Mouse (Mus musculus) hematopoietic stem cell, adult 5-6 weeks (primary cell): ENCODE measurements around the gene Tmem42. TPM values are rescaled to one million over a fixed set of nuclear protein-coding genes. Genes with fewer than 3 reads are reported as not detected.

Experiments
- ATAC-seq, 2 experiments: fragments of 125-278 bp in 1 of 2; replicated peaks in 1 of 2; 2 replicates each; pipeline ENCODE4 v1.8.0; 2016 to 2017; ENCODE audit warnings: inconsistent platforms in 2 of 2, mild to moderate bottlenecking in 2 of 2, moderate number of reproducible peaks in 2 of 2, low read depth in 1 of 2, moderate TSS enrichment in 1 of 2; ENCODE audit not compliant: low FRiP score in 2 of 2, poor library complexity in 2 of 2, severe bottlenecking in 2 of 2, insufficient read depth in 1 of 2, low TSS enrichment in 1 of 2
- total RNA-seq: library from RNA; stranded (forward); fragments of 172-1452, 232-1000 nt; gene quantifications from 2 replicates; pipeline ENCODE4 v1.2.3, GENCODE M21; 2017

Gene Tmem42
- total RNA-seq, result 16.7 and 23.2 TPM in 2 replicates

DNA sequence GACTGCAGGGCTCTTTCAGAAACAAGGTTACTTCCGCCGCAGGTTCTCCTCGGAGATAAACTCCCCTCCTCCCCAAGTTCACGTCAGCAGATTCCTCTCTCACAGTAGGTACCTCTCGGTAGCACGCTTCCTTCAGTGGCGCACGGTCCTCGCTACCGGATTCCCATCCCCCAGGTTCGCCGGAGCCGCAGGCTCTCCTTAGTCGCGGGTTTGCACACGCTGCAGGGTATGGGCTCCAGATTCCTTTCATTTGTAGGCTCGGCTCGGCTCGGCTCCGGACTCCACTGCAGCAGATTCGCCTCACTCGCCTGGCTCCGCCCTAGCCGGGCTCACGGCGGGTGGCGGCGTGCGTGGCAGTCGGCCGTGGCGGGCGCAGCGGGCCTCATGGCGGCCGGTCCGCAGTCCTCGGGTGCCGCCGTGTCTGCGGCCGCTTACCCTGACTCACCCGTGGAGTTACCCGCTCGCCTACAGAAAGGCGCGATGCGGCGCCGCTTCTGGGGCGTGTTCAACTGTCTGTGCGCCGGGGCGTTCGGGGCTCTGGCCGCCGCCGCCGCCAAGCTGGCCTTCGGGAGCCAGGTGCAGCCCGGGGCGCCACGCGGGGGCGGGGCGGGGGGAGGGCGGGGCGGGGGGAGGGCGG is at the start of gene Tmem42:
Gene Tmem42, plus strand, starts transcription at position 332 of the 637 bp plus-strand sequence.
- peak; percentile 87 to 90 for ATAC-seq

DNA sequence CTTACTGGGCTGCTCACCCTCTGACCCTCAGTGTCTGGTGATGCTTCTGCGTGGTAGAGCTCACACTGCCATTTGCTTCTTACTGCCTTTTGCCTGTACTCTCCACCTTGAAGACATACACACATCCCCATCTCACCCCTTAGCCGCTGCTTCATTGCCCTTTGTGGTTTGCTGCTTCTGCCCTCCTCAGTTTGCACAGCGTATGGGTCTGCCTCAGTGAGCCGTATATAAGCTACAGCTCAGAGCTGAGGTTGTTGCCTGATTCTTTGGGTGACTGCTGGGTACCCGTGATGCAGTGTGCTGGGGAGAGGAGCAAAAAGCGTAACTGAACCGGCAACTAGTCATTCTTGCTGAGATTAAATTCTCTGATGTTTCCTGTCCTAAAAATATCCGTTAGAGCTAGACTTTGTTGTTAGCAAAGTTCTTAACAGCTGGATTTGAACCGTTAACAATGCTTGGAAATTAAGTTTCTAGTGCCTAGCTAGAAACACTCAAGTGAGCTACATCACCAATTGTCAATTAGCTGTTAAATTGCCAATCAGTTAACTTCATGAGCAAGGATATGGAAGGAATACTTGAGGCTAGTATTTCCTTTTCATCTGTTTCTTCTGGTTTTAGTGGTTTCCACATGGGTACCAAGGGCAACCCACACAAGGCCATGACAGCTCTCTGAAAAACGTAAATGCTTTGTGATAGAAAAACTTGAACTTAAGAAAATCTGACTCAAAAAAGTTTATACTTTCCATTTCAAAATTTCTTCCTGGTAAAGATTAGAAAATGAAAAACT is 22.5 kb upstream of the Tmem42 start:
- ATAC-seq, result peak; percentile 82 to 85; a peak in 3 of 4 replicates

DNA sequence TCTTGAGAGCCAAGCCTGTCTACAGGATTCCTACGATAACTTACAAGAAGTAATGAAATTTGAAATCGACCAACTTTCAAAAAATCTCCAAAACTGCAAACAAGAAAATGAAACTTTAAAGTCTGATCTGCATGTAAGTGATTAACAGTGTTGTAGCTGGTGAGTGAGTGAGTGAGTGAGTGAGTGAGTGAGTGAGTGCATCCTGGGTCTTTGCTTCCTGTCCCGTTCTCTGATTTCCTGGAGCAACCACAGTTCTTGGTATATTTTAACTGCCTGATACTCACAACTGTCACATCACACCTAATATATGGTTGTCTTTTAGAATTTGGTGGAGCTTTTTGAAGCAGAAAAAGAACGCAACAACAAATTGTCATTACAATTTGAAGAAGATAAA is 21.9 kb upstream of the Tmem42 start:
- ATAC-seq, result no peak

DNA sequence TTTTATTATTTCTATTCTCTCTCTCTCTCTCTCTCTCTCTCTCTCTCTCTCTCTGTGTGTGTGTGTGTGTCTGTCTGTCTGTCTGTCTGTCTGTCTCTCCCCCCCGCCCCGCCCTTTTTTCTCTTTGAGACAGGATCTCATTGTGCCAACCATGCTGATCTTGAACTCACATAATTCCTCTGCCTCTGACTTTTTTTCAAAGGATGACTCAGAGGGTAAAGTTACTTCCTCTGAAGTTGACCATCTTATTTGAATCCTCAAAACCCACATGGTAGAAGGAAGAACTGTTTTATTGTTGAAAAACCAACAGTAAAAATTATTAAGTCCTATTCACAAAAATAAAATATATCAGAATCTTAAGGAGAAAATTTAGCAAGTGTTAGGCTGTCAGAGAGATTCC is 16.4 kb upstream of the Tmem42 start:
- no peak for ATAC-seq

DNA sequence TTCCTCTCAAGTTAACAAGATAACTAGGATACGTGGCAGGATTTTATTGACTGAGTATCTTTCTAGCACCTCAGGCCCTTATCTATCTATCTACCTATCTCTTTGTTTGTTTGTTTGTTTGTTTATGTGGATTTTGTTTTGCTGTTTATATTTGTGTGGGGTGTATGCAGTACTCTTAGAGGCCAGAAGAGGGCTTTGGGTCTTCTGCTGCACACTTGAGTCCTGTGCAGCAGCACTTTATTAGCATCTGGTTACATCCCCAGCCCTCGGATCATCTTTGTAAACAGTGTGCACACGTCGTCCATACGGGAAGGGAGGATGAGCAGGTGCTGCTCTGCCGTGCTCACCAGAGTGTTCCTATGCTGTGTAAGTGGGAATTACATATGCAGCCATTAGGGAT is 15.1 kb upstream of the Tmem42 start:
- no peak; a peak in 1 of 4 replicates for ATAC-seq

DNA sequence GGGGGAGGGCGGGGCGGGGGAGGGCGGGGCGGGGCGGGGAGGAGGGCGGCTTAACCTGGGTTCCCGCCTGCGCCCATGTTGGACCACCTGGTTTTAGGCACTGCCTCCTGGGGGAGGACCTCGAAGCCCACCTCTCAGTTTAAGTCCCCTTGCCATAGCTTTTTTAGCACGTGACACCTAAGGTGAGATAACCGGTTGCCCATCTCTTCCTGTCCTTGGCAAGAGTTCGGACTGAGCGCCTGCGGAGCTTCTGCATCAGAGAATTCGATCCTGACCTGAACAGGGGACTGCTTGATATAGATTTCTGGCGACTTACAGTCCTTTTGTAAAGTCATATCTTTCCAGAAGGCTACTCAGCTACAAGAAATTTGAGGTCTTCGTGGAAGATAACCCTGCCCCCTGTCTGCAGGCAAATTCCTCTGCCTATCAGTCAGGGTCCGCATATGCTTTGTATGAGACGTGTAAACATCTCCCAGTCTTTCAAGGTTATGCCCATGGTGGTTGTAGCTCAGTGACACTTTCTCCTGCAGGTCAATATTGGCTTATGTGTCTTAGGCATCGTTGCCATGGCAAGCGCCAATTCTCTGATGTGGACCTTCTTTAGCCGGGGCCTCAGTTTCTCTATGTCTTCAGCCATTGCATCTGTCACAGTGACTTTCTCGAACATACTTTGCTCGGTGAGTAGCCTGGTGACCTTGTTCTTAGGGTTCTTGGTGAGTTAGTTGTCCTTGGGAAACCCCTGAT is 682 bp downstream of the Tmem42 start:
- ATAC-seq, result peak; percentile 12 to 30; a peak in 3 of 4 replicates

DNA sequence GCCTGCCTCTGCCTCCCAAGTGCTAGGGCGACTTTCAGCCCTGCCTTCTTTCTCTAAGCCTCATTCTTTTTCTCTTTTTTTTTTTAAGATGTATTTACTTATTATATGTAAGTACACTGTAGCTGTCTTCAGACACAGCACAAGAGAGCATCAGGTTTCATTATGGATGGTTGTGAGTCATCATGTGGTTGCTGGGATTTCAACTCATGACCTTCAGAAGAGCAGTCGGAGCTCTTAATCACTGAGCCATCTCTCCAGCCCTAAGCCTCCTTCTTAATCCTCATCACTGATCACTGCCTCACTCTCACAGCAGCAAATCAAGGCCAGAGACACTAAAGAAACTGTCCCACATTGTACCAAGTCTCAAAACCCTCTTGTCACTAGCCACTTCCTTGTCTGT is 3.1 kb downstream of the Tmem42 start:
- ATAC-seq, result no peak

DNA sequence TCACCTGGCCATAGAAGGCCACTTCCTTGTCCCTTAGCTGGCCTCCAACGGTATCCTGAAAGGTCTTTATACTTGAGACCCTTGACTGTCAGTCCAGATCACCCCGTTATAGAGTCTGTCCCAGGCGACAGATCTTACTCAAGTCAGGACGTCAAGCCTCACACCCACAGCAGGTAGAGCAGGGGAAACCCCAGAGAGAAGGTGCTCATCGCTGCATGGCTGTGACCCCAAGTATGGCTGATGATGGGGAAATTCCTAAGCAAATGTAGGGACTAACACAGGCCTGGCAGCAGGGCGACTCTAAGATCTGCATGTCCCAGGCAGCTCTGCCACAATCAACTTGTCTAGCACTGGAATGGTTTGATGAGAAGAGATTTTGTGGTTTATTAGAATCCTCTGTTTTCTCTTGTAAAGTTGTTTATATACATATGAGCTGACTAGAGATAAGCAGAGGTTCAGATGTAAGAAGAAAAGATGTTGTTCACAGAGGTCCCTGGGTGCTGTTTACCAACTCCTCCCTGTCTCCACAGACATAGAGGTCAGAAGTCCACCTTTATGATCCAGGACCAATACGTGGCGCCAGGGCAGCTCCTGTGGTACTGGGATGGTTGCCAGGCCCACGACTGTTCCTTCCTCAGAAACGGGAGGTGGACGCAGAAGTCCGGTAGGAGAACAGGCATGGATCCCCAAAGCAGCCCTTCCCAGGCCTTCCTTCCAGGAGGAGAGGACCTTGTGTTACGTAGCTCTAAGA is 10.5 kb downstream of the Tmem42 start:
- ATAC-seq, result no peak

DNA sequence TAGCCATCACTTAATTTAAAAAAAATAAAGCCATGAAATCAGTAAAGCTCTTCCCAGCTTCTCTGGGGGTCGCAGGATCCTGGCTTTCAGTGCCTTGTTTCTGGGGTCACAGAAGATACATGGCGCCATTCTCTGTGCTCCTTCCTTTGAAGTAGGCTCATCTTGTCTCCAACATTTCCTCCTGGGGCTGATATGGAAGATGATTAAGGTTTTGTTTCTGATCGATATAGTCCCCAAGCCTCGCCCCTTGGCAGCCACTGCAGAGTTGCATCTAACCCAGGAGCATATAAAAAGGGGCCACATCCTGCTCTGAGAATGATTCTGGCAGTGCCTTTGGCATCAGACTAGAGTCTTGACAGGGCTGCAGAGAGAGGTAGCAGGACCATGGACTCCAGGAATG is 13.3 kb downstream of the Tmem42 start, which contains the start of gene Tgm4:
Gene Tgm4, plus strand, starts transcription at position 301 of the 400 bp plus-strand sequence.
- no peak for ATAC-seq

DNA sequence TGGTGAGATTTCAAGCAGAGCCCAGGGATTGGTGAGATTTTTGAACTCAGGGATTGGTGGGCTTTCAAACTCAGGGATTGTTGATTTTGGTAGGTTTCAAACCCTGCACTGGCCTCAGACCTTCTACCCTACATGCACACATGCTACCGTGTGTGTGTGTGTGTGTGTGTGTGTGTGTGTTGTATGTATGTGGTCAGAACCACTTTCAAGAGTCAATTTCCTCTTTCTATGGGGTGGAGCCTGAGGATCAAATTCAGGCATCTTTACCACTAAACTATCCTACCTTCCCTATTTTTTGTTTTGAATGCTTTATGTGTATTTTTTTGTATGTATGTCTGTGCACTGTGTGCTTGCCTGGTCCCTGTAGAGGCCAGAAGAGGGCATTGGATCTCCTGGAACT is 26.5 kb downstream of the Tmem42 start:
- ATAC-seq, result peak; percentile 32 to 49; a peak in 2 of 4 replicates

DNA sequence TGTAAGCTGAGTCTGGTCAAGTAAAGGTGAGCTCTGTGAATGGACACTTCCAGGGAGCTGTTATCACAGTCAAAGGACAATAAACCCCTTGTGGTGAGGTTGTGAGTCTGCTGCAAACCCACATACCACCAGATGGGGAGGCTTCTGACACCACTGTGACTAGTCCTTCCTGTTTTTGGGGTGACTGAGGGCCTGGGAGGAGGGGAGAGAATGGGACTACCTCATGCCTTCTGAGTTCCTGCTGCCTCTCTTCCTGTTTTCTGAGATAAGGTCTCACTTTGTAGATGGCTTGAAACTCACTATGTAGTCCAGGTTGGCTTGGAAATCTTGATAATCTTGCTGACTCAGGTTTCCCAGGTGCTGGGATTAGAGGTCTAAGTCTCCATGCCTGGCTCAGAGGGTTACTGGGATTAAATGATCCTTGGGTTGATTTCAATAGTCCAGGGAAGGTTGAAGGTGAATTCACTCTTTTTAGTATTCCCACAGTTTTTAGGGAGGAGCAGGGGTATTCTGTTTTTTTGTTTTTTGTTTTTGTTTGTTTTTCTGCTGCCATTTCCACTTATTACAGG is 37.7 kb downstream of the Tmem42 start:
- ATAC-seq, result peak; percentile 97 to 98

DNA sequence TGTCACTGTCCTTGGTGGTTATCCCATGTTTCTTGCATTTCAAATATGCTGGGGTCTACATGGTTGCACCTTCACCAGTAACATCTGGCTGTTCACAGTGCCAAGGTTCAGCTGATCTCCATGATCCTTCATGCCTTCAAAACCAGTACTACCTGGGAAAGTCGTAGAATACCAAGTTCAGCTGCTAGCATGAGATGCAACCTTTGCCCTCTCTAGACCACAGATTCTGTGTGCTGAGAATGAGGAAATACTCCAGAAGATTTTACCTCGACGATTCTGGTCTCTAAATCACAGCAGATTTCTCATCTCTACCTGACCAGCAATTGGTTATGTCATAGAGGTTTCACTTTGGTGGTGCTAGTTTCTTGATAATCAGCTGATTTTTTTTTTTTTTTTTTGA is 39.0 kb downstream of the Tmem42 start:
- no peak for ATAC-seq

Other genes starting within 250 kb of the Tmem42 start
- 11.8 and 13.2 TPM in 2 replicates for gene Tcaim, start 215.8 kb upstream of the Tmem42 start, total RNA-seq
- not detected in 2 replicates for gene Gm35549, start 177.3 kb upstream of the Tmem42 start, total RNA-seq
- gene Zfp445, start 155.3 kb upstream of the Tmem42 start, total RNA-seq, result 91.8 and 114 TPM in 2 replicates
- gene Zkscan7, start 135.6 kb upstream of the Tmem42 start, total RNA-seq, result 5.1 and 7.5 TPM in 2 replicates
- 1.9 TPM in 1 of 2 replicates, not detected in the other for gene Zfp105, start 98.3 kb upstream of the Tmem42 start, total RNA-seq
- 33.7 and 35.9 TPM in 2 replicates for gene 1110059G10Rik, start 70.3 kb upstream of the Tmem42 start, total RNA-seq
- 192 and 228 TPM in 2 replicates for gene Kif15, start 70.3 kb upstream of the Tmem42 start, total RNA-seq
- 0.38 TPM in 1 of 2 replicates, not detected in the other for gene Tgm4, start 13.4 kb downstream of the Tmem42 start, total RNA-seq
- gene Zdhhc3, start 91.9 kb downstream of the Tmem42 start, total RNA-seq, result 38.2 and 39.2 TPM in 2 replicates
- gene Exosc7, start 91.9 kb downstream of the Tmem42 start, total RNA-seq, result 77.9 and 110 TPM in 2 replicates
- gene Clec3b, start 129.6 kb downstream of the Tmem42 start, total RNA-seq, result not detected in 2 replicates
- gene Cdcp1, start 194.7 kb downstream of the Tmem42 start, total RNA-seq, result 4.7 and 8.9 TPM in 2 replicates
- 2.7 and 3.3 TPM in 2 replicates for gene Tmem158, start 239.4 kb downstream of the Tmem42 start, total RNA-seq